Mouse (Mus musculus) liver, embryonic 15.5 days (tissue): Measurements from ENCODE around the gene Actr5. TPM values are rescaled to one million over a fixed set of nuclear protein-coding genes. Genes with fewer than 3 reads are reported as not detected.

Experiments
- ATAC-seq: fragments of 200-750 bp; cut with Nextera tagmentation; 2 replicates; pipeline ENCODE4 v1.8.0; 2017; ENCODE audit warnings: moderate number of reproducible peaks, mild to moderate bottlenecking, moderate library complexity; ENCODE audit not compliant: insufficient read depth
- H3K27ac ChIP-seq: fragments of 300-500 bp; sonication (generic); replicated peaks from 2 replicates; pipeline ENCODE4 v1.5.1; 2015; ENCODE audit warnings: mild to moderate bottlenecking, inconsistent platforms
- H3K27me3 ChIP-seq: fragments of 300-500 bp; sonication (generic); 2 replicates; pipeline ENCODE4 v1.6.1; 2015; ENCODE audit warnings: mild to moderate bottlenecking, inconsistent platforms
- H3K36me3 ChIP-seq: fragments of 300-500 bp; sonication (generic); replicated peaks from 2 replicates; pipeline ENCODE4 v1.6.1; 2015; ENCODE audit warnings: moderate library complexity, mild to moderate bottlenecking, inconsistent platforms
- H3K4me1 ChIP-seq: fragments of 300-500 bp; sonication (generic); replicated peaks from 2 replicates; pipeline ENCODE4 v1.6.1; 2015; ENCODE audit warnings: inconsistent platforms
- H3K4me2 ChIP-seq: fragments of 300-500 bp; sonication (generic); 2 replicates; pipeline ENCODE4 v1.6.1; 2015; ENCODE audit warnings: moderate library complexity, mild to moderate bottlenecking, inconsistent platforms
- H3K4me3 ChIP-seq: fragments of 300-500 bp; sonication (generic); replicated peaks from 2 replicates; pipeline ENCODE4 v1.5.1; 2015; ENCODE audit warnings: mild to moderate bottlenecking, inconsistent platforms
- H3K9ac ChIP-seq: fragments of 300-500 bp; sonication (generic); 2 replicates; pipeline ENCODE4 v1.6.1; 2015; ENCODE audit warnings: moderate library complexity, mild to moderate bottlenecking, inconsistent platforms
- H3K9me3 ChIP-seq: fragments of 300-500 bp; sonication (generic); replicated peaks from 2 replicates; pipeline ENCODE4 v1.6.1; 2016; ENCODE audit warnings: inconsistent platforms
- WGBS: fragments of 180-500 bp; shearing (Covaris S2); methylation state at CpG from one replicate; pipeline ENCODE4 v1.1.7; 2015; ENCODE audit warnings: mixed read lengths; ENCODE audit not compliant: insufficient replicate concordance; 5-methylcytosine and 5-hydroxymethylcytosine counted together
- microRNA counts: library from miRNA; unstranded; fragments of <30 nt; microRNA quantifications from one replicate; lab custom pipeline; 2016
- microRNA-seq: library from miRNA; unstranded; fragments of <30 nt; microRNA quantifications from one replicate; pipeline ENCODE4, GENCODE M21; 2016
- polyA plus RNA-seq: library from polyadenylated mRNA; unstranded; fragments of >200 nt; fragmentation: Nextera tagmentation; extraction: Ambion mirVana; gene quantifications from 2 replicates; pipeline ENCODE4 v1.2.1, GENCODE M21; 2015

Gene Actr5
- polyA plus RNA-seq, 1 experiment from 2014 or later = 5.3 TPM

DNA sequence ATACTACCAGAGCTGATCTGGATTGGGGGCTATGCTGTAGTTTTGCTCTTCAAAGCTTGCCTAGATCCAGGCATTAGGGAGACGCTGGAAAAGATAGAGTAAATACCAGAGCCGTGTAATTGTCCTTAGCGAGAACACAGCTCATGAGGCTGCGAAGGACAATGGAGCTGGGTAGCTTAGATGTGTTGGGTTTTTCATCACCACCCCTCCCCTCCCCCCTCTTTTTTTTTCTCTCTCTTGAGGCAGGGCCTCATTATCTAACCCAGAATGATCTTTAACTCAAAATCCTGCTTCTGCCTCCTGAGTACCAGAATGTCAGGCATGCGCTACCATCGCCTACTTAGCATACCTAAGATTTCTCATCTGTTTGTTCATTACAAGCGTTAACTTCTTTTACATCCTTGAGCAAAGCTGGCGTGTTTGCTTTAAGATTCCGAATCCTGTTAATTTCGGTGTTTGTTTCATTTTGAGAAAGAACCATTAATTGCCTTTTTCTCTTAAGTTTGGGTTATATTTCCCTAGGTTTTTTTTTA, 55.7 kb downstream of the Actr5 start:
- no peaks in the 10 kb centered on the region for H3K4me1 ChIP-seq
- ATAC-seq = no peak
- H3K27ac ChIP-seq = no peak overlapping the region
- no peaks in the 10 kb centered on the region for H3K36me3 ChIP-seq
- H3K4me2 ChIP-seq = no peak overlapping the region
- no peak overlapping the region for H3K9ac ChIP-seq
- no peaks in the 10 kb centered on the region for H3K9me3 ChIP-seq
- 70% methylated on average over 10 of the region's 10 CpGs for WGBS
- H3K27me3 ChIP-seq = no peaks in the 10 kb centered on the region
- H3K4me3 ChIP-seq = no peak overlapping the region

DNA sequence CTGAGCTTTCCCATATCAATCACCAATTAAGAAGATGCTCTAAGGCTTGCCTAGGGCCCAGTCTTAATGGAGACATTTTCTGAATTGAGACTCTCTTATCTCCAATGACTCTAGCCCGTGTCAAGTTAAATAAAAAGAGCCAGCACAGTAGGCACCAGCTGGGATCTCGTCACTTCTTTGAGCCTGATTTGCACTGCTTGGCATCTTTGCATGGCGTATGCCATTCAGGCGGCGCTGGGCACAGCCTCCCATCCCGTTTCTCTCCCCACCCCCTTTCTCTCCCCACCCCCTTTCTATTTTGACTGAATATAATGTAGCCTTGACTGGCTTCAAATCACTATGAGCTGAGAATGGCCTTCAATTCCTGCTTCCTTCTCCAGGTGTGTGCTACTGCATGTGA, 57.0 kb downstream of the Actr5 start:
- Histone ChIP-seq H3K27me3 (no peaks in the 10 kb centered on the region), H3K4me1 (no peaks in the 10 kb centered on the region), H3K9ac (no peak overlapping the region), H3K9me3 (no peaks in the 10 kb centered on the region), H3K4me2 (no peak overlapping the region), H3K4me3 (no peak overlapping the region), H3K27ac (no peak overlapping the region), H3K36me3 (no peaks in the 10 kb centered on the region)
- 70% methylated on average over 6 of the region's 6 CpGs for WGBS
- no peak for ATAC-seq

DNA sequence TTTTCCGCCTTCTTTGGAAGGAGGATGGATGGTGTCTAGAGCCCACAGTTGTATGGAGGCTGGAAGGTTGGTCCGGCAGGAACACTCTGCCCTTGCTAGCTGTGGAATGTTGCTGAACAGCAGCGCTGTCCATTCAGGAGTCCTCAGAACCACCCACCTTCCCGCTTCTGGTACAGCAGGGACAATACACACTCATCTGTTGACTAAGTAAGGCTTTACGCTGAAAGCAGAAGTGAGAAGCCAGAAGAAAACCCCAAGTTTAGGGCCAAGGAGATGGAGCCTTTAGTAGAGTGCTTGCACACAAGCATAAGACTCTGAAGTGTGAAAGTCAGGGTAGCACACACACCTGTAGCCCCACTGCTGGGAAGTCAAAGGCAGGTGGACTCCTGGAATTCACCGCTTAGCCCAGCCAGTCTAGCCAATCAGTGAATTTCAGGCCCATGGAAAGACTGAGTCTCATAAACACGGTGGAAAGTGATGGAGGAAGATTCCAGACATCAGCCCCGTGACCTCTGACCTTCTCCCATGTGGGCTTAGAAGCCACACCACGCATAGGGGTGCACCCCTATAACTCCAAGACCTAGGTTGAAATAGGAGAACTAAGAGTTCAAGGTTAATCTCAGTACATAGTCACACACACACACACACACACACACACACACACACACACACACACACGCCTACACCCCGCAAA, 57.8 kb downstream of the Actr5 start:
- 42% methylated on average over 11 of the region's 11 CpGs for WGBS
- Histone ChIP-seq H3K4me3 (no peak overlapping the region), H3K36me3 (no peaks in the 10 kb centered on the region), H3K4me1 (no peaks in the 10 kb centered on the region), H3K9me3 (no peaks in the 10 kb centered on the region), H3K27me3 (no peaks in the 10 kb centered on the region), H3K4me2 (no peak overlapping the region), H3K27ac (no peak overlapping the region), H3K9ac (no peak overlapping the region)
- no peak for ATAC-seq

GRCm38 (mm10) chr2:158683038-158683413, 58.3 kb downstream of the Actr5 start:
- H3K9ac ChIP-seq = no peak overlapping the region
- no peaks in the 10 kb centered on the region for H3K9me3 ChIP-seq
- WGBS = 18% methylated on average over 4 of the region's 4 CpGs
- H3K4me1 ChIP-seq = no peaks in the 10 kb centered on the region
- H3K4me3 ChIP-seq = no peak overlapping the region
- no peaks in the 10 kb centered on the region for H3K27me3 ChIP-seq
- H3K27ac ChIP-seq = no peak overlapping the region
- no peak overlapping the region for H3K4me2 ChIP-seq
- ATAC-seq = no peak
- H3K36me3 ChIP-seq = no peaks in the 10 kb centered on the region

- Histone ChIP-seq H3K4me2 (no peak overlapping the region), H3K9ac (no peak overlapping the region), H3K27ac (no peak overlapping the region), H3K4me3 (no peak overlapping the region), H3K4me1 (no peaks in the 10 kb centered on the region), H3K36me3 (no peaks in the 10 kb centered on the region), H3K27me3 (no peaks in the 10 kb centered on the region), H3K9me3 (no peaks in the 10 kb centered on the region)
- ATAC-seq = no peak
- WGBS = 62% methylated on average over 9 of the region's 9 CpGs
Measured at GRCm38 (mm10) chr2:158684247-158684843, 59.7 kb downstream of the Actr5 start.

- no peak overlapping the region for H3K9ac ChIP-seq
- 80% methylated on average over 3 of the region's 3 CpGs for WGBS
- no peaks in the 10 kb centered on the region for H3K27me3 ChIP-seq
- H3K4me3 ChIP-seq = no peak overlapping the region
- H3K9me3 ChIP-seq = no peaks in the 10 kb centered on the region
- ATAC-seq = no peak
- no peaks in the 10 kb centered on the region for H3K4me1 ChIP-seq
- no peaks in the 10 kb centered on the region for H3K36me3 ChIP-seq
- H3K27ac ChIP-seq = no peak overlapping the region
- no peak overlapping the region for H3K4me2 ChIP-seq
Measured at GRCm38 (mm10) chr2:158684910-158685309, 60.2 kb downstream of the Actr5 start.

DNA sequence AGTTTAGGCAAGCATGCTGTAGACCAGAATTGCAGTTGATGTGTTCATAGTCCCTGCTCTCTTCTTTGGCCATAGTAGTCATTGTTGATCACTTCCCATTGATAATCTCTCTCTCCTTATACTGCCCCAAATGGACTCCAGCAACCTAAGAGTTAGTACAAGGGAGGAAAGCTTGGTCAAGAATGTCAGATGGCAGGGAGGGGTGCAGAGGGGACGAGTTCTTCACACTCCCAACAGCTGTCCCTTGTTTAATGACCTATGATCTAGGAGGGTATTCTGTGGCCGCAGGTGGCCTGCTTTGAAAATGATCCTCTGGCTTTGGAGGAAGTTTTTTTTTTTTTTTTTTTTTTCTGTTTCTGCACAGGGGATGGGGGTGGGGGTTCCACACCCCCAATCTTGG, 61.7 kb downstream of the Actr5 start:
- Histone ChIP-seq H3K27me3 (no peaks in the 10 kb centered on the region), H3K4me1 (no peaks in the 10 kb centered on the region)
- 40% methylated on average over 2 of the region's 2 CpGs for WGBS

GRCm38 (mm10) chr2:158687804-158688241, 63.1 kb downstream of the Actr5 start:
- H3K27me3 ChIP-seq = no peaks in the 10 kb centered on the region
- no peaks in the 10 kb centered on the region for H3K4me1 ChIP-seq
- 27% methylated on average over 25 of the region's 25 CpGs for WGBS
- no peak for ATAC-seq
- no peaks in the 10 kb centered on the region for H3K9me3 ChIP-seq
- no peak overlapping the region for H3K4me2 ChIP-seq
- no peak overlapping the region for H3K27ac ChIP-seq
- H3K36me3 ChIP-seq = no peaks in the 10 kb centered on the region
- H3K4me3 ChIP-seq = no peak overlapping the region
- no peak overlapping the region for H3K9ac ChIP-seq

More for the DNA sequence above, 61.7 kb downstream of the Actr5 start:
- ATAC-seq = no peak
- no peak overlapping the region for H3K27ac ChIP-seq
- no peaks in the 10 kb centered on the region for H3K36me3 ChIP-seq
- H3K4me3 ChIP-seq = no peak overlapping the region
- H3K9ac ChIP-seq = no peak overlapping the region
- H3K4me2 ChIP-seq = no peak overlapping the region
- H3K9me3 ChIP-seq = no peaks in the 10 kb centered on the region

MicroRNAs within 50 kb of the gene (microRNA counts, 519-probe panel; counts per million panel counts)
- microRNA mmu-miR-3474 (lab: Ali Mortazavi, UCI) = not detected

Small RNA genes lying within 50 kb of the gene (microRNA-seq; reads per million reads assigned to microRNA genes)
- gene Mir3474 = not detected

Other genes starting within 250 kb of the Actr5 start
- gene Snhg11, start 249.2 kb upstream of the Actr5 start, polyA plus RNA-seq = 1.5 and 2.3 TPM in 2 replicates
- 5.0 and 5.2 TPM in 2 replicates for gene Ralgapb, start 215.0 kb upstream of the Actr5 start, polyA plus RNA-seq
- gene Adig, start 122.3 kb upstream of the Actr5 start, polyA plus RNA-seq = not detected in 2 replicates
- gene Arhgap40, start 112.1 kb upstream of the Actr5 start, polyA plus RNA-seq = 0.09 TPM in 1 of 2 replicates, not detected in the other
- not detected in 2 replicates for gene Slc32a1, start 14.1 kb upstream of the Actr5 start, polyA plus RNA-seq
- gene Ppp1r16b, start 40.5 kb downstream of the Actr5 start, polyA plus RNA-seq = 1.2 and 1.6 TPM in 2 replicates
- 15.7 and 17.5 TPM in 2 replicates for gene Fam83d, start 143.2 kb downstream of the Actr5 start, polyA plus RNA-seq
- gene Dhx35, start 169.9 kb downstream of the Actr5 start, polyA plus RNA-seq = 3.2 and 3.6 TPM in 2 replicates